Mouse (Mus musculus) CH12.LX (cell line): ENCODE results near the gene Proser3. TPM values are rescaled to one million over a fixed set of nuclear protein-coding genes. Genes with fewer than 3 reads are reported as not detected.

ENCODE experiments used
- DNase-seq: peaks from one replicate; pipeline ENCODE4 v3.0.0-alpha.2; 2013; ENCODE audit errors: extremely low read depth
- H3K27ac ChIP-seq: 2 replicates; pipeline ENCODE4 v1.5.1; 2012; ENCODE audit warnings: low read depth, mild to moderate bottlenecking, control low read depth, moderate library complexity; ENCODE audit not compliant: insufficient read depth
- H3K27me3 ChIP-seq: replicated peaks from 2 replicates; pipeline ENCODE3; 2012; ENCODE audit warnings: inconsistent platforms
- H3K36me3 ChIP-seq, 2 experiments: replicated peaks in 1 of 2; 2 replicates each; pipeline versions ENCODE3 to v1.6.1; 2012; ENCODE audit warnings: inconsistent platforms in 1 of 2, low read length in 1 of 2, mild to moderate bottlenecking in 1 of 2, mixed read lengths in 1 of 2, moderate library complexity in 1 of 2; ENCODE audit not compliant: control insufficient read depth in 1 of 2, insufficient read depth in 1 of 2
- H3K4me1 ChIP-seq, 2 experiments: 2 replicates each; pipeline ENCODE4 v1.6.1; 2012; ENCODE audit warnings: inconsistent platforms in 1 of 2, moderate library complexity in 1 of 2; ENCODE audit not compliant: insufficient read depth in 2 of 2, control insufficient read depth in 1 of 2
- H3K4me2 ChIP-seq: 2 replicates; pipeline ENCODE4 v1.6.1; 2012; ENCODE audit warnings: low read depth, mild to moderate bottlenecking, control low read depth; ENCODE audit not compliant: poor library complexity, insufficient read depth, severe bottlenecking
- H3K4me3 ChIP-seq, 3 experiments: fragments of 150-350 bp in 1 of 3; sonication (generic) in 1 of 3; replicated peaks in 1 of 3; 2 replicates each; pipeline versions ENCODE3 to v1.5.1; 2011 to 2012; ENCODE audit warnings: low read depth in 2 of 3, low read length in 2 of 3, mild to moderate bottlenecking in 2 of 3, moderate library complexity in 2 of 3, control low read depth in 1 of 3, improper control_type of control experiment in 1 of 3, inconsistent platforms in 1 of 3, mixed read lengths in 1 of 3; ENCODE audit not compliant: poor library complexity in 1 of 3
- H3K79me2 ChIP-seq: replicated peaks from 2 replicates; pipeline ENCODE4 v1.6.1; 2012; ENCODE audit warnings: mild to moderate bottlenecking, moderate library complexity; ENCODE audit not compliant: control insufficient read depth, poor library complexity, insufficient read depth, severe bottlenecking; ENCODE audit errors: extremely low read depth
- H3K9ac ChIP-seq: 2 replicates; pipeline ENCODE4 v1.6.1; 2012; ENCODE audit warnings: low read depth, mild to moderate bottlenecking, control low read depth, moderate library complexity; ENCODE audit not compliant: insufficient read depth
- H3K9me3 ChIP-seq: replicated peaks from 2 replicates; pipeline ENCODE3; 2012; ENCODE audit warnings: low read length, inconsistent platforms, mixed read lengths
- BHLHE40 ChIP-seq: IDR thresholded peaks from 2 replicates; pipeline ENCODE4 v1.6.1; 2011; ENCODE audit warnings: mild to moderate bottlenecking, low read depth, low read length, improper control_type of control experiment
- CHD1 ChIP-seq: IDR thresholded peaks from 2 replicates; pipeline ENCODE4 v1.6.1; 2012; ENCODE audit warnings: low read depth, low read length, improper control_type of control experiment, inconsistent platforms
- CHD2 ChIP-seq: IDR thresholded peaks from 2 replicates; pipeline ENCODE4 v1.6.1; 2011; ENCODE audit warnings: low read length, improper control_type of control experiment
- E2F4 ChIP-seq: IDR thresholded peaks from 2 replicates; pipeline ENCODE4 v1.6.1; 2011; ENCODE audit warnings: low read depth, low read length, improper control_type of control experiment; ENCODE audit not compliant: insufficient replicate concordance
- ELF1 ChIP-seq: IDR thresholded peaks from 2 replicates; pipeline ENCODE4 v1.6.1; 2014; ENCODE audit warnings: low read depth, mild to moderate bottlenecking, inconsistent platforms, low read length, improper control_type of control experiment
- EP300 ChIP-seq: IDR thresholded peaks from 2 replicates; pipeline ENCODE4 v1.6.1; 2011; ENCODE audit warnings: low read length, improper control_type of control experiment
- GABPA ChIP-seq: IDR thresholded peaks from 2 replicates; pipeline ENCODE4 v1.6.1; 2012; ENCODE audit warnings: low read depth, low read length, improper control_type of control experiment, inconsistent platforms; ENCODE audit not compliant: insufficient replicate concordance
- HCFC1 ChIP-seq: IDR thresholded peaks from 2 replicates; pipeline ENCODE4 v1.6.1; 2012; ENCODE audit warnings: low read depth, mild to moderate bottlenecking, inconsistent platforms, low read length, improper control_type of control experiment
- IRF4 ChIP-seq: IDR thresholded peaks from 2 replicates; pipeline ENCODE4 v1.6.1; 2014; ENCODE audit warnings: low read depth, mild to moderate bottlenecking, inconsistent platforms, low read length, improper control_type of control experiment
- JUN ChIP-seq: IDR thresholded peaks from 2 replicates; pipeline ENCODE4 v1.6.1; 2011; ENCODE audit warnings: low read depth, mild to moderate bottlenecking, low read length, improper control_type of control experiment, moderate library complexity; ENCODE audit not compliant: insufficient read depth
- JUND ChIP-seq: conservative IDR thresholded peaks from 2 replicates; pipeline ENCODE4 v1.6.1; 2011; ENCODE audit warnings: low read depth, low read length, improper control_type of control experiment
- KAT2A ChIP-seq: IDR thresholded peaks from 2 replicates; pipeline ENCODE4 v1.6.1; 2012; ENCODE audit warnings: low read length, improper control_type of control experiment, inconsistent platforms; ENCODE audit not compliant: insufficient replicate concordance
- MAX ChIP-seq: IDR thresholded peaks from 2 replicates; pipeline ENCODE4 v1.6.1; 2011; ENCODE audit warnings: low read length, improper control_type of control experiment
- MEF2A ChIP-seq: IDR thresholded peaks from 2 replicates; pipeline ENCODE4 v1.6.1; 2014; ENCODE audit warnings: low read depth, mild to moderate bottlenecking, inconsistent platforms, low read length, improper control_type of control experiment, borderline replicate concordance
- MXI1 ChIP-seq: IDR thresholded peaks from 2 replicates; pipeline ENCODE4 v1.6.1; 2011; ENCODE audit warnings: mild to moderate bottlenecking, low read depth, low read length, improper control_type of control experiment
- NELFE ChIP-seq: IDR thresholded peaks from 2 replicates; pipeline ENCODE4 v1.6.1; 2011; ENCODE audit warnings: low read depth, low read length, improper control_type of control experiment
- NRF1 ChIP-seq: IDR thresholded peaks from 2 replicates; pipeline ENCODE4 v1.6.1; 2014; ENCODE audit warnings: low read depth, mild to moderate bottlenecking, inconsistent platforms, low read length, improper control_type of control experiment, moderate library complexity
- RCOR1 ChIP-seq: conservative IDR thresholded peaks from 2 replicates; pipeline ENCODE4 v1.6.1; 2012; ENCODE audit warnings: low read depth, mild to moderate bottlenecking, inconsistent platforms, low read length, improper control_type of control experiment
- SMC3 ChIP-seq: IDR thresholded peaks from 2 replicates; pipeline ENCODE4 v1.6.1; 2011; ENCODE audit warnings: low read depth, low read length, improper control_type of control experiment
- TCF12 ChIP-seq: IDR thresholded peaks from 2 replicates; pipeline ENCODE4 v1.6.1; 2014; ENCODE audit warnings: low read depth, mild to moderate bottlenecking, inconsistent platforms, low read length, improper control_type of control experiment
- USF1 ChIP-seq: IDR thresholded peaks from 2 replicates; pipeline ENCODE4 v1.6.1; 2014; ENCODE audit warnings: low read depth, mild to moderate bottlenecking, inconsistent platforms, low read length, improper control_type of control experiment
- USF2 ChIP-seq: conservative IDR thresholded peaks from 2 replicates; pipeline ENCODE4 v1.6.1; 2011; ENCODE audit warnings: low read depth, low read length, improper control_type of control experiment
- ZC3H11A ChIP-seq: IDR thresholded peaks from 2 replicates; pipeline ENCODE4 v1.6.1; 2012; ENCODE audit warnings: low read depth, mild to moderate bottlenecking, inconsistent platforms, low read length, improper control_type of control experiment
- ZKSCAN1 ChIP-seq: IDR thresholded peaks from 2 replicates; pipeline ENCODE4 v1.6.1; 2012; ENCODE audit warnings: low read depth, inconsistent platforms, low read length, improper control_type of control experiment, borderline replicate concordance
- dilution Hi-C: fragments of 300-500 bp; cut with MboI; formaldehyde crosslinking; loops from 2 replicates; pipeline ENCODE4 v1.14.3; 2020; ENCODE audit warnings: low sequenced_read_pairs; ENCODE audit not compliant: extremely low pct_unique_long_range_greater_than_20kb, extremely low pct_ligation_motif_present
- in situ Hi-C: fragments of 300-500 bp; cut with MboI; formaldehyde crosslinking; loops from 3 replicates; pipeline ENCODE4 v1.14.3; 2019; ENCODE audit warnings: low sequenced_read_pairs, low pct_ligation_motif_present, low pct_unique_long_range_greater_than_20kb, mixed read lengths
- polyA plus RNA-seq: library from polyadenylated mRNA; unstranded; fragments of >175 nt; gene quantifications from 2 replicates; pipeline ENCODE4 v1.2.1, GENCODE M21; 2012; ENCODE audit warnings: low read depth; ENCODE audit not compliant: insufficient read length
- total RNA-seq, 2 experiments: library from RNA; depleted of rRNA; stranded (reverse); fragments of 300-350 nt in 1 of 2; fragments of >200 nt in 1 of 2; gene quantifications; 2 replicates each; pipeline ENCODE4 v1.2.3; 2012 to 2014

Proser3 gene
- total and polyA plus RNA-seq, 3 experiments, result 2.0 to 6.0 (median 5.9) TPM

- in situ Hi-C loops, result no loop called here
- TF ChIP-seq USF2 (no peak), RCOR1 (no peak), SMC3 (no peak), E2F4 (no peak), HCFC1 (no peak), KAT2A (no peak), CHD2 (no peak), BHLHE40 (no peak), MAX (no peak), MXI1 (no peak), USF1 (no peak), JUN (no peak), ZKSCAN1 (no peak), NELFE (no peak), TCF12 (no peak), GABPA (no peak), ZC3H11A (no peak), CHD1 (no peak), EP300 (no peak)
- dilution Hi-C loops, result no loop called here
- Histone ChIP-seq H3K9me3 (no peaks in the 10 kb centered on the region), H3K79me2 (no peaks in the 10 kb centered on the region), H3K9ac (no peak overlapping the region), H3K27ac (no peak overlapping the region), H3K27me3 (no peaks in the 10 kb centered on the region), H3K4me1 (peaks cover 10 to 16% of the 10 kb centered on the region in 2 experiments), H3K36me3 (peaks cover 31 to 86% of the 10 kb centered on the region in 2 experiments), H3K4me2 (no peak overlapping the region), H3K4me3 (no peak overlapping the region)
- DNase-seq, result no peak
These were observed 25.7 kb downstream of the Proser3 start for GRCm38 (mm10) chr7:30526399-30526798.

- Histone ChIP-seq H3K27me3 (no peaks in the 10 kb centered on the region), H3K36me3 (peaks cover 31 to 83% of the 10 kb centered on the region in 2 experiments)
- TF ChIP-seq JUND (no peak), IRF4 (no peak), MEF2A (no peak), GABPA (no peak), NELFE (no peak), USF2 (no peak), CHD2 (no peak), ELF1 (no peak), BHLHE40 (no peak), NRF1 (no peak), E2F4 (no peak), ZC3H11A (no peak), RCOR1 (no peak)
- TF ChIP-seq, all 38 proteins: peak for 0
- in situ Hi-C loops, result no loop called here
- dilution Hi-C loops, result no loop called here
- H3K9ac ChIP-seq, result no peak overlapping the region
- H3K4me1 ChIP-seq, result peaks cover 10 to 16% of the 10 kb centered on the region in 2 experiments
- no peaks in the 10 kb centered on the region for H3K79me2 ChIP-seq
- DNase-seq, result no peak
- no peaks in the 10 kb centered on the region for H3K9me3 ChIP-seq
- no peak overlapping the region for H3K27ac ChIP-seq
- H3K4me3 ChIP-seq, result no peak overlapping the region
- no peak overlapping the region for H3K4me2 ChIP-seq
These were observed 26.1 kb downstream of the Proser3 start for GRCm38 (mm10) chr7:30525954-30526353.
